Mouse (Mus musculus) G1E-ER4 (cell line): Measurements from ENCODE around the gene Uvrag. TPM values are rescaled to one million over a fixed set of nuclear protein-coding genes. Genes with fewer than 3 reads are reported as not detected.

Experiments
- GATA1 ChIP-seq: IDR thresholded peaks from one replicate; pipeline ENCODE4 v1.8.0; 2012; ENCODE audit warnings: low read length, inconsistent platforms
- polyA plus RNA-seq: library from polyadenylated mRNA; stranded (reverse); fragments of >175 nt; gene quantifications from 2 replicates; pipeline ENCODE4 v1.2.3, GENCODE M21; 2012

The Uvrag gene
- polyA plus RNA-seq, 1 experiment: 15.3 TPM

DNA sequence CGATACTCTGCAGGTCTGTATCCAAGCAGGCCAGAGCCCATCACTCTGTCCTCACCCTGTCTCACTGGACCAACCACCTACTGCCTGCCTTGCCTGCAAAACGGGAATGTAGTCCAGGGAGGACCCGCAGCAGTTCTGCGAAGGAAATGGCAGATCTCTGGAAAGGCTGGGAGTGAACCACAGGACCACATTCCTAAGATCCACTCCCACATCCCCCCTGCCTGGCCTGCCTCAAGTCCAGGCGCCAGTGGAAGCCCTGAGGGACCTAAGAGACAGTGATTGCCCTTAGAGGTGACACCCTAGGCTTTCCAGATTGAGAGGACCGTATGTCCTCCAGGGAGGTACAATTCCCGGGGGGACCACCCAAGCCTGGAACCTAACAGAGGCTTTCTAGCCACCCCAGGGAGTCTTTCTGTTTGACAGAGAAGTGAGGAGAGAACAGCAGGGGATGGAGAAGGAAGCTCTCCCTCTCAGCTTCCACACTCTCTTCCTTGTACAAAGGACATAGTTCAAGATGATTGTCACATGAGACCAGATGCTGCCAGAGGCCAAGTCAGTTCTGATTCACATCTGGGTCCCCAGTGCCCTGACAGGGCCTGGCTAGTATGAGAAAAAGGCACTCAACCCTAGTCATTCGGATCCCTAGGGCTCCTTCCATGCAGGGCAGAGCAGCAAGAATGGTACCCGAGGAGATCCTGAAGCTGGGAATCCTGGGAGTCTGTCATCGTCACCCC is 31.0 kb upstream of the Uvrag start:
- no peak for TF ChIP-seq GATA1

DNA sequence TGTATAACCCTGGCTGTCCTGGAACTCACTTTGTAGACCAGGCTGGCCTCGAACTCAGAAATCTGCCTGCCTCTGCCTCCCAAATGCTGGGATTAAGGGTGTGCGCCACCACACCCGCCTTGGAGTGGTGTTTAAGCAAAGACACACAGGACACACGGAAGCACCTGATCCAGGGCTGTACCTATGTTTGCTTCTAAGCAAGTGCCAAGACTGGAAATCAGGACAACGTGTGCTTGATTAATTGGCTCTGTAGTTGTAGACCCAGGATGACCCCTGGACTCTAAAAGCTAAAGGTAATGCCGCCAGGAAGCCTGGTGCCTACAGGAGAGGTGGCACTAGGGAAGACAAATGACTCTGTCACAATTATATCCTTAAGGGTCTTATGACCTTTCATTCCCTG is 29.6 kb upstream of the Uvrag start:
- no peak for TF ChIP-seq GATA1

DNA sequence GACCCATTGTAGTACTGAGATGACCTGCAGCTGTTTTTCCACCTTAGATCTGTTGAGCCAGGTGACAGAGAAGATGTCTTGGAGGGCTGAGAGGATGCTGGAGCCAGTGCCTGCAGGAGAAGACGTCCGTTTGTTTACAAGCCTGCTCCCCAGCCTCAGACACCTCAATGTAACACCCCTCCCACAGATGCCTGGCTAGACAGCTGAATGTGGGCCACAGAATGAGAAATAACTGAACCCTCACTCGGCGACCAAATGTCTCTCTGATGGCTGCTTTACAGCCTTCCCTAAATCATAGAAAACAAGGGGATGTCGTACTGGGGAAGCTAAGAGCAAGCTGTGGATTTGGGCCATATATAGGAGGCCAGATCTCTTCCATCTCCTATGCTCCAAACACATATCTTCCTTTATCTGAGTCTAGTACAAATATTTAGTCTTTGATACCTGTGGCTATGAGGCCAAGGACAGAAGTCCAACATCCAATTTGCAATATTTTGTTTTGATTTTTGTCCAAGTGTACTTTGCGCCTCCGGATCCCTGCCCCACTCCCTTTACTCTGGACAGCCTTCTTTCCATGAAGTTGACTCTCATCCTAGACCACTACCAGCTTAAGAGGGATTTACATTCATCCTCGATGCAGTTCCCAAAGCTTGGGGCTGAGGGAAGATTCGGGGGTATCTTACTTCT is 28.9 kb upstream of the Uvrag start:
- no peak for TF ChIP-seq GATA1

DNA sequence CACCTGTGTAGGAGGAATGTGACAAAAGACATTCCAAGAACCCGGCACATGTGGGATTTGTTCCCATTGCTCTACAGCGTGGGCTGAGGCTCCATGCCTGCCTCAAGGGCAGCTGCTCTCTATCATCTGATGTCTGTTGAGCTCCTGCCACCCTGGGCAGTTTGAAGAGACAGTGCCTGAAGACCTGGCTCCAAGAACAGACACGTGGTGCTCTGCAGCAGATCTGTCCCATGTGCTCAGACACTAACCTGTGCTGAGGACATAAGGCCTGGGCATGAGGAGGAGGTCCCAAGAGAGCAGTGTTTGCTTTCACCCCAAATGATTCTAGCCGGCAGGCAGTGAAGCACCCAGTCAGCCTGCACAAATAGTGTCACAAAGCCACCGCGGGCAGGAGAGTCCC is 27.8 kb upstream of the Uvrag start:
- TF ChIP-seq GATA1: no peak

DNA sequence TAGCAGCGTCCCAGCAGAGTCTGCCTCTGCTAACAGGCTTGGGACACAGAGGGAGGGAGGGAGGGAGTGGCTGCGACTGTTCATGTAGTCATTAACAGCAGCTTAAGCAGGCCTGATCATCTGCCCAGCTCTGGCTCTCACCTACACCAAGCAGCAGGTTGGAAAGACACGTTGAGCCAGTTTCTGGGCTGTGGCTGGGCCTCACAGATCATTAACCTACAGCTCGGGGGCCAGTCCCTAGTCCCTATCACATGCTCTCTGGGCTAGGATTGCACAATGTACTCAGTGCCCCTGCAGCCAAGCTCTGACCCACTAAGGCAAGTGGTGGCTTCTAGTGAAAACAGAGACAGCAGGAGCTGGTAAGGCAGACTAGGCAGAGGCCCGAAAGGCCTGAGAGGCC is 27.0 kb upstream of the Uvrag start:
- no peak for TF ChIP-seq GATA1

DNA sequence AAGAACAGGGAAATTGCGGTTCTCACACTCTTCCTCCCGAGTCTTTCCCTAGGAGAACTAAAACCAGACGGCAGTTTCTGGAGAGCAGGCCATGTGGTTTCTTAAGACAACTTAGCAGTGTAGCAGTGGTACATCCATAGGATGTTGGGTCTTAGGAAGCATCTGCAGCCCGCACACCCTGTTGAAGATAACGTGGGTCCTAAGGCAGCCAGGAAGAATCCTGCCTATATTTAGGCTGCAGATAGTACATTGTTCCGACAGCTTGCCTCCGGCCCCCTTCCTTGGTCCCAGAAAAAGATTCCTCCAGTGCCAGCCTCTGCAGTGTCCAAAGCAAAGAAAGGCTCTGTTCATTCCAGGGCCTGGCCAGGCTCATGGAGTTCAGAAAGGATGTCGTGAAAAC is 25.2 kb upstream of the Uvrag start:
- no peak for TF ChIP-seq GATA1

DNA sequence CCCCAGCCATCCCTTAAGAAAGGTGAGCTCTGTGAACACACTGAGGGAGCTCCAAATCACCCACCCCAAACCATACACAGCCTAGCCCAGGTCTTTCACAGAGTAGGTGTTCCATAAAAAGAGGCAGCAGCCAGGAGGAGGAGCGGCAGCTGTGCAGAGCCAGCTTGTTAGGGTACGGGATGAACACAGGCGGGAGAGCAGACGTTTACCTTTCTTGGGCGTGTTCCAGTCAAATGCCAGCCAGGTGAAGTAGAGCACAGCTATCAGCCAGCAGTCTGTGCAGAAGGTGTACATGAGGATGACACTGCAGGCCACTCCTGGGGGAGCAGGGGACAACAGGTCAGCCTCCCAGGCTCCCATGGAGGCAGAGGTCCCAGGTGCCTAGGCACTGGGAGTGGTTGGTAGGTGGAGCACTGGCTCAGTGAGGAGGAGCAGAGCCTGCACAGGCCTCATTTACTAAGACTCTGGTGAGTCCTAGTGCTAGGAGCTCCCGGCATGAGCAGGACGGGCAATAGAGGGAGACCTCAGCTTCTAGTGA is 24.0 kb upstream of the Uvrag start:
- no peak for TF ChIP-seq GATA1

DNA sequence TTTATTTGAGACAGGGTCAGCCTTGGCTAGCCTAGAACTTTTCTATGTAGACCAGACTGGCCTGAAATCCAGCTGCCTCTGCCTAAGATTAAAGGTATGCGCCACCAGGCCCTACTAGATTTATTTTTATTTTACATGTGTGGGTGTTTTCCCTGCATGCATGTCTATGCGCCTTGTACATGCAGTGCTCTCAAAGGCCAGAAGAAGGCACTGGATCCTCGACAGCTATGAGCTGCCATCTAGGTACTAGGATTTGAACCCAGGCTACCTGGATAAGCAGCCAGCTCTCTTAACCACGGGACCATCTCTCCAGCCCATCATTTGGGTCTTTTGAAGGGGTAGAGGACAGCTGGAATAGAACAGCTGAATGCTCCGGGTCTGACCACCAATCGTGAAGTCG is 21.5 kb upstream of the Uvrag start:
- no peak for TF ChIP-seq GATA1

DNA sequence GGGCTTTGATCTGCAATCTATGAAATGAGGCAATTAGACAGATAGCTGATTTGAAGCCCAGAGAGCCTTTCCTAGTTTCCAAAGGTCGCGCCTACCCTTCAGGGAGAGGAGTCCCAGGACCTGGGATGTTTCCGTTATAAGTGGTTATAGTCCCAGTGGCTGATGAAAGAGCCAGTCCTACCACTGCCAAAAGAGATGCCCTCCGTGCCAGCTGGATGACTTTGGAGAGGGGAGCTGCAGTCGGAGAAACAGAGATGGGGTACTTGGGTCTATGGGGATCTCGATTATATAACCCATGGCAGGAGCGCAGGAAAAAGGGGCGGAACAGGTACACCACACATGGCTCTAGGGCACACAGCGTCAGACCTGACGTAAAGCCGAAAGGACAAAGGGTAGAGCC is 21.0 kb upstream of the Uvrag start:
- TF ChIP-seq GATA1: no peak

DNA sequence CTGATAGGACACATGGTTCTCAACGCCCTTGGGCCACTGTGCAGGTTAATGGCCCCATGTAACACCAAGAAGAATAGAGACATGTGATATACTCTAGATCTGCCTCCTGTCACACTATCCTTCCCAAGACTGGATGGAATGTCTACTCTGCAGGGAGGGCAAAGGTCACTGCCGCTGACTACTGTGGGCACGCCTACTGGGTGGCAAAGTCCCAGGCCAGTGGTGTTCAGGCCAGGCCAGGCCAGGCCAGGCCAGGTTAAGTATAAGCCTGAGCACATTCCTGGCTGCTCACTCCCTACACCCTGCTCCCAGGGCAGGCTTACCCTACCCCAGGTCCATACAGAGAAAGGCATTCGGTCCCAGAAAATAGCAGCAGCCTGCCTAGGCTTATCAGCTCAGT is 20.6 kb upstream of the Uvrag start:
- TF ChIP-seq GATA1: no peak

DNA sequence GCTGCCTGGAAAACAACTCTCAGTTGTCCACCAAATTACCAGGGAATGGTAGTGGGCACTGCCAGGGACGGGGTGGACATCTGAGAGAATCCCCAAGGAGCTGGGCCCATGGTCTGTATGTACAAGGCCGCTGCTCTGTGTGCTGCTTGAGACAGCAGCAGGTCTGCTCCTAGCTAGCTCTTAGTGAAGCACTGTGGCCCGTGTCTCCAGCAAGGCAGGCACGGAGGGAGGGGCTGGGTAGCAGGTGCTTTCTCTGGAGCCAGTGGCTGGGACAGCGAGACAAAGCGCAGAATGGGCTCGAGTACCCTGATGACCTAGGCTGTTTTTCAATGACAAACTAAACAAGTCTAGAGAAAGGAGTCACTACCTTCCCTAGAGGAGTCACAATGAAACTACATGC is 20.1 kb upstream of the Uvrag start:
- no peak for TF ChIP-seq GATA1

DNA sequence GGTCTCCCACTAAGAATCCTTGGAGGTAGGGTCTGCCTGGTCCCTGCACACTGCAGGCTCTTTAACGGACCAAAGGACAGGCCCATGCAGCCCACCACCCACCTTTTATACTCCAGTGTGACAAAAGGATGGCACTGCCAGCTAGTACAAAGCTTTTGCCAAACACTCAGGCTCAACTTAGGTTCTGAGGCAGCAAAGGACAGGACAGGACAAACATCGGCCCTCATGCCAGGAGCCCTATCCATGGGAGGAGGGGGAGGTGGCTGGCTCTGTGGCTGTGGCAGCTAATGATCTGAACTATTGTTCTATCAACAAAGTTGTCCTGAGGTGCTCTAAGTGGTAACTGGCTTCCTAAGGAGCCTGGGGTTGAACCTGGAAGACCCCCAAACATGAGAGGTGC is 18.5 kb upstream of the Uvrag start:
- TF ChIP-seq GATA1: no peak

DNA sequence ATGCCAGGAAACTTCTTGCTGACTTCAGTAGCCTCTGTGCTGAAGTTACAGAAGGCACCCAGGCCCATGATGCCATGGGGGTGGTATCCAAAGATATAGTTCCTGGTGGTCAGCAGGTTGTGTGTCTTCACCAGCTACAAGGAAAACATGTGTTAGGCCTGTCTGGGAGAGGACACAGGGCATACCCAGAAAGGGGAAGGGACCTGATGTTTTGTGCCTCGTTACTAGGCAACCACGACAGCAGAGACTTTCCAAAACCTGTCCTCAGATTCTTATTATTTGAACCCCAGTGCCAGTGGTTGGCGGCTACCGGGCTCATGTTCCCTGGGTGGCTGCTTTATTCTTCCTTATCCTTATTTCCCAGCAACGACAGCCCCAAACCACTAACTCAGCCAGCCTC is 18.0 kb upstream of the Uvrag start:
- TF ChIP-seq GATA1: no peak

DNA sequence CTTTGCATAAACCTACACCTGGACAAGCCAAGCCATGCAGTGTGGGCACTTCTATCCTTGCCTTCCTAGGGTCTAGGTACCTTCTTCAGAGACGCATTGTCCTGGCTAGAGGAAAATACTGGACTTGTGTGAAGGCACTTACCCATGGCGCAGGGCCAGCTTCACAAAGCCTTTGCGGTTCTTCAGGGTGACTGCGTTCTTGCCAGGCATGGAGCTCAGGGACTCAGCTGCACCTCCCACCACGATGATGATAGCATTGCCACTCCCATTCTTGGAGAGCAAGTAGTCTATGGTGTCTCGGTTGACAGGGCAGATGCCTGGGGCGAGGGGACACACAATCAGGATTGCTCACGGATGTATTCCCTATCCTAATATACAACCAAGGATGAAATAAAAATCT is 17.1 kb upstream of the Uvrag start:
- TF ChIP-seq GATA1: no peak

DNA sequence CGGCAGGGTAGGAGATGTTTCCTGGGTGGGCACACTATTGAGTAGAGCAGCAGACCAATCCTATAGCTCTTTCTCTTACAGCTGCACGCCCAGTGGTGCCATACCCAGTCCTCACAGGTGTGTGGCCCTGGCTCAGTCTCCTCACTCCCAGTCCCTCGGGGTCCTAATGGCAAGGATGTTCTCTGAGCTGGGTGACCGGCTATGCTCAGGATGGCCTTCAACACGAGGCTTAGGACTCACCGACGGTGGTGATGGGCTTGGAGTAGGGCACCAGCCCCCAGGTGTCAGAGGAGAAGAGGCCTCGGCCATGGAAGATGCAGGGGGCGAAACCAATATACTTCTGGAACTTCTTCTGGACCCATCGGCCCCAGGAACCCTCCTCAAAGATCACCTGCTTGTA is 15.8 kb upstream of the Uvrag start:
- TF ChIP-seq GATA1: no peak

DNA sequence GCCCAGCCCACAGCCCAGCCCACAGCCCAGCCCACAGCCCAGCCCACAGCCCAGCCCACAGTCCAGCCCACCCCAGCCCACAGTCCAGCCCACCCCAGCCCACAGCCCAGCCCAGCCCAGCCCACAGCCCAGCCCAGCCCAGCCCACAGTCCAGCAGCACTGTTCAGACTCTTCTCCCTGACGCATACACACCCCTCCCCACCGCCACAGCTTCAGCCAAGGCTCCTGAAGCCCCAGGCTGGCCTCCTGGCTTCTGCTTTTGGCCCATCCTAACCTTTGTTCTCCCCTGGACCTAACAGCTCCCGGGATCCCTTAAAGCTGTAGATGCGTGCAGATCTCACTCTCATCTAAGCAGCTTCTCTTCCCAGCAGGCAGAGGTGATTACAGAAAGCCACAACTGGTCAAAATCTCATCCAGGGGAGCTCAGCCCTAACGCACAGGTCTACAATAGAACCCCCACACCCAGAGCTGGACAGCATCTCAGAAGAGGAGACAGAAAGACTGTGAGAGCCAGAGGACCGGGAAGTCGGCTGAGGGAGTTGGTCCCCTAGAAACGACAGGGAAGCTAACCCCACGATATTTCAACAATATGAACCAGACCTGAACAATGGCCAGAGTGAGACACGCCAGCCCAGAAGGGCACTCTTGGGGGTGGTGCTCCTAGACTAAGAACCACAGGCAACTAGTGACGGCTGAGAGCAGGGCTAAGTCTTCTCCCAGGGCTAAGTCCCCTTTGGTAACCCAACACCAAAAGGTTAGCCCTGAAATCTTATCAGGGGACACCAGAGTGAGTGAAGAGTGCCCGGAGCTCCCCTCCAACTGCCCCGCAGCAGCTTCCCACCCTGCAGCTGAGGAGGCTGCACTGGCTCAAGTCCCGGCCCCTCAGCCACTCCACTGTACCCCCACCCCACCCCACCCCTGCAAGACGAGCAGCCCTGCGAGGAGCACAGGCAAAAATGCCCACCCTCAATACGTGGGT is 14.7 kb upstream of the Uvrag start:
- no peak for TF ChIP-seq GATA1
